Mouse (Mus musculus) cerebellum, adult 2 months (tissue): ENCODE results near the gene Zfp819.

Experiments
- CTCF ChIP-seq: fragments of 200-500 bp; IDR thresholded peaks from 2 replicates; pipeline ENCODE4 v1.5.1; 2011; ENCODE audit warnings: low read depth, mild to moderate bottlenecking, control low read depth, low read length, moderate library complexity, borderline replicate concordance; ENCODE audit not compliant: insufficient read depth
- POLR2A ChIP-seq: fragments of 200-500 bp; IDR thresholded peaks from 2 replicates; pipeline ENCODE4 v1.6.1; 2011; ENCODE audit warnings: low read length, control low read depth, borderline replicate concordance; ENCODE audit not compliant: insufficient read depth

DNA sequence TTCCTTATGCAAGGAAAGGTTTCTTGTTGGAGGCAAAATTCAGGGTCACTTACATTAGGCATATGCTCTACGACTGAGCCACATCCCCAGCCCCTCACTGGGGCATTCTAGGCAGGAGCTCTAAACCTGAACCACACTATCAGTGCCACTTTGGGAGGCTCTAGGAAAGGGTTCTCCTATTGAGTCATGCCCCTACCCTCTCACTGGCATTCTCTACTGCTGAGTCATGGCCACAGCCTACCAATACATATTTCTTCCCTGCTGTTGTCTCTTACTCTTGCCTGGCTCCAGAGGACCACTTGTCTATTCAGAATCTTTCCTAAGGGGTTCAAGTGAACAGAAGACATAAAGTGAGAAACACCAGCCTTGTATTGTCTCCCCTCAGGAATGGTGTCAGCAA is 55.8 kb downstream of the Zfp819 start:
- no peak for TF ChIP-seq CTCF
- no peak for TF ChIP-seq POLR2A
